Mouse (Mus musculus) hindbrain, embryonic 11.5 days (tissue): Measurements from ENCODE around the gene Cdk1. TPM values are rescaled to one million over a fixed set of nuclear protein-coding genes. Genes with fewer than 3 reads are reported as not detected.

ENCODE experiments used
- ATAC-seq: fragments of 200-750 bp; cut with Nextera tagmentation; 2 replicates; pipeline ENCODE4 v1.8.0; 2017; ENCODE audit warnings: mild to moderate bottlenecking, moderate TSS enrichment, moderate library complexity; ENCODE audit not compliant: low FRiP score
- DNase-seq: peaks from one replicate; pipeline ENCODE4 v3.0.0-alpha.2; 2015; ENCODE audit warnings: low spot score
- H3K27ac ChIP-seq: fragments of 300-500 bp; sonication (generic); 2 replicates; pipeline ENCODE4 v1.5.1; 2014; ENCODE audit warnings: mild to moderate bottlenecking, low read depth, low read length
- H3K27me3 ChIP-seq: fragments of 300-500 bp; sonication (generic); 2 replicates; pipeline ENCODE4 v1.6.1; 2014; ENCODE audit warnings: mild to moderate bottlenecking, low read length, moderate library complexity, mixed read lengths; ENCODE audit not compliant: control insufficient read depth, insufficient read depth
- H3K36me3 ChIP-seq: fragments of 300-500 bp; sonication (generic); 2 replicates; pipeline ENCODE4 v1.6.1; 2014; ENCODE audit warnings: mild to moderate bottlenecking, low read length, moderate library complexity, mixed read lengths; ENCODE audit not compliant: control insufficient read depth, insufficient read depth
- H3K4me1 ChIP-seq: fragments of 300-500 bp; sonication (generic); replicated peaks from 2 replicates; pipeline ENCODE4 v1.6.1; 2014; ENCODE audit warnings: low read length, mixed read lengths; ENCODE audit not compliant: control insufficient read depth, insufficient read depth
- H3K4me2 ChIP-seq: fragments of 300-500 bp; sonication (generic); replicated peaks from 2 replicates; pipeline ENCODE4 v1.6.1; 2014; ENCODE audit warnings: mild to moderate bottlenecking, low read depth, low read length
- H3K4me3 ChIP-seq: fragments of 300-500 bp; sonication (generic); 2 replicates; pipeline ENCODE4 v1.5.1; 2014; ENCODE audit warnings: low read depth, low read length
- H3K9ac ChIP-seq: fragments of 300-500 bp; sonication (generic); 2 replicates; pipeline ENCODE4 v1.6.1; 2014; ENCODE audit warnings: low read depth, low read length
- H3K9me3 ChIP-seq: fragments of 300-500 bp; sonication (generic); 2 replicates; pipeline ENCODE4 v1.6.1; 2016; ENCODE audit warnings: low read length; ENCODE audit not compliant: control insufficient read depth
- WGBS: fragments of 180-500 bp; shearing (Covaris S2); extraction: QIAGEN DNeasy Blood & Tissue Kit; methylation state at CpG from one replicate; pipeline ENCODE4 v1.1.7; 2014; 5-methylcytosine and 5-hydroxymethylcytosine counted together
- polyA plus RNA-seq: library from polyadenylated mRNA; unstranded; fragments of >200 nt; fragmentation: Nextera tagmentation; extraction: Ambion mirVana; gene quantifications from 2 replicates; pipeline ENCODE4 v1.2.1, GENCODE M21; 2014

Cdk1 gene
- polyA plus RNA-seq, result 348 and 387 TPM in 2 replicates

DNA sequence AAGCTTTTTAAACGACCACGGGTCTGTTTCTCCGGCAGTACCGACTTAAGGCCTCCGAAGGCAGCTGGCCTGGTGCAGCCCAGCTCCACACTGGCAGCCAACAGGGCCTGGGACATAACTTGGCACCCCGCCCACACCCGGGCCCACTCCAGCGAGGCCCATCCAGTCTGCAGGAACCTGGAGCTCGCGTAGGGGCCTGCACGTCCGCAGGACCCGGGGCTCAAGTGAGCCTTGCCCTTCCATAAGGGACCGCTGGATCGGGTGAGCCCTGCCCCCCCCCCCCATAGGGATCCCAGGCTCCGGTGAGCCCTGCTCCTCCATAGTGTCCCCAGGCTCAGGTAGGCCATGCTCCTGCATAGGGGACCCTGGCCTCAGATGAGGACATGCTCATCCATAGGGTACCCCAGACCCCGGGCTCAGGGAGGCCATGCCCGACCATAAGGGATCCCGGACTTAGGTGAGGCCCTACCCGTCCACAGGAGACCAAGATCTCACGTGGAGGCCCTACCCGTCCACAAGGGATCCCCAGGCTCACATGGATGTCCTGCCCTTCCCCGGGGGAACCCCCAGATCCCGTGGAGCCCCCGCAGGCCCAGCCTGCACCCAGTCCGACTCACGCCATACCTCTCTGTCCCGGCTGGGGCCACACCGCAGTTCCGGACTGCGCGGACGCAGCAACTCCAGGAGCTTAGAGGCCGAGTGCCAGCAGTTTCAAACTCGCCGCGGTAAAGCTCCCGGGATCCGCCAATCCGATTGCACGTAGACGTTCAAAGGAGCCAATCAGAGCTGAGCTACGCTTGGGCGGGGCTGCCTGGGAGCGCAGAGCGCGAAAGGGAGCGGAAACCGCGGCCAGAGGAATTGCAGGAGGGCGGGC, at the start of gene Cdk1:
Cdk1 (minus strand) TSS at position 727 of the 874 bp plus-strand sequence.
- Histone ChIP-seq H3K36me3 (0 out of 2 replicates have a peak, but pooled peaks cover 3% of the 10 kb centered on the region), H3K9me3 (no peaks in the 10 kb centered on the region), H3K4me3 (peak within 1 kb of the TSS; percentile 89), H3K4me2 (peak within 1 kb of the TSS; percentile 60), H3K27ac (peak within 1 kb of the TSS; percentile 54; the same call in 1 of the 2 replicates), H3K4me1 (peaks cover 6% of the 10 kb centered on the region), H3K27me3 (no peaks in the 10 kb centered on the region), H3K9ac (peak within 1 kb of the TSS; percentile 76)
- WGBS, result under 1% methylated on average over 49 of the region's 51 CpGs
- ATAC-seq, result peak; percentile 97
- DNase-seq, result peak; percentile 97

DNA sequence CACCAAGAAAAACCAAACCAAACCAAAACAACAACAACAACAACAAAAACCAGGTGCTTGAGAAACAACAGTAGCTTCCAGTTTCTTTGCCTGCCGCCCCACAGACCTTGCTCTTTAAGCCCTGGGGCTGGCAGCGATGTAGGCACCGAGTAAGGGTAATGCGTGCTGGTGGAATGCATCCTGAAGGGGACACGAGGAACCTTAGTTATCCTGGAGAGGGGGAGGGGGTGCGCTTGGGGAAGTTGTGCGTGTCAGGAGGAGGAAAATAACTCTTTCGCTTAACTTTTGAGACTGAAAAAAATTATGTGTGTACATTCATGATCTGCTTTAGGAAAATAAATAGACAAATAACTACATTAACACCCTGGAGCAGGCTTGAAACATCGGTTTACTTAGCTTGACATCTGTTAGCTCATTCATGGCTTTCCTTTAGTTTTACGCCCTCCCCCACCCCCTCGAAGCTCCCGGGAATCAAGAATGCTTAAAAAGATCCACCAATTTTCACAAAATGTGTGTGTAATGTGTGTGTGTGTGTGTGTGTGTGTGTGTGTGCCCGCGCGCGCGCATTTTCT, 47.2 kb upstream of the Cdk1 start:
- no peaks in the 10 kb centered on the region for H3K9me3 ChIP-seq
- ATAC-seq (no peak), DNase-seq (peak; percentile 45)
- H3K27me3 ChIP-seq, result peaks cover 37% of the 10 kb centered on the region
- H3K9ac ChIP-seq, result no peak overlapping the region
- H3K27ac ChIP-seq, result no peak overlapping the region
- 3% methylated on average over 17 of the region's 17 CpGs for WGBS
- no peaks in the 10 kb centered on the region for H3K36me3 ChIP-seq
- H3K4me2 ChIP-seq, result peak overlapping the region; percentile 100
- H3K4me1 ChIP-seq, result peaks cover 2% of the 10 kb centered on the region; the same call in 1 of the 2 replicates
- H3K4me3 ChIP-seq, result peak overlapping the region; percentile 59; the same call in 1 of the 2 replicates

DNA sequence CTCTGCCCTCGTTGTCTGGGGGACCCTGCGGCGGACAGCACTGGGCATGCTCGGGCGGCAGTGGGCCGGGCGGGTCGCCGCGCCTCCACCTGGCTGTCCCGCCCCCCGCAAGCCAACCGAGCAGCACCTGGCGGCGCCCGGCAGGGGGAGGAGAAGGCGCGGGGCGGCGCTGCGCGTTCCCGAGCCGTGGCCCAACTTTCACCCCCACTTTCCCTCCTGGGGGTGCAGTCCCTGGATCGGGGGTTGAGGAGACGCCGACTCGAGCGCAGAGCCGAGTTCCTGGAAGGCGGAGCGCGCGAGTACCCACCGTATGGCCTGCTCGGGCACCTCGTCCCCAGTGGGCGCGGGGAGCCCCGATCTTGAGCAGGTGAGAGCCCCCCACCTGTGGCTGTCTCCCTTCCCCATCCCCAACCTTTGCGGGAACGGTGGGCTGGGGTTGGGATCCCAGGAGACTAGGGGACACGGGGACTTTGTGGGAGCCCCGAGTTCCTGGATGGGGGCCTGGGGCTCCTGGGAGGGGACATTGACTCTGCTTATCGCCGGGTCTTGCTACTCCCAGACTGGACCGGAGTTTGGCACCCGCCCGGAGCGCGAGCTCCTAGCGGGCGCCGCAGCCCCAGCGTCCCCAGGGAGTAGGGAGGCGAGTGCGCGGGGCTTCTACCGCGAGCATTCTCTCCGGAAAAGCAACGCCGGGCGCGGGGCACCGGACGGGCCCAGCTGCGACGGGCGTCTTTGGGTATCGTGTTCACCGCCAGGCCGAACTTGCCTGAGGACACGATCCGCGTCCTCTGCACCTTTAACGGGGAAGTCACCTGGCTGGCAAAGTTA, 46.2 kb upstream of the Cdk1 start, which contains the start of gene Ank3:
Ank3 (plus strand) TSS at position 11 of the 828 bp plus-strand sequence.
- WGBS, result under 1% methylated on average over 55 of the region's 77 CpGs
- Histone ChIP-seq H3K4me1 (peaks cover 2% of the 10 kb centered on the region; the same call in 1 of the 2 replicates), H3K36me3 (no peaks in the 10 kb centered on the region), H3K27me3 (peaks cover 37% of the 10 kb centered on the region), H3K27ac (no peak within 1 kb of the TSS), H3K4me3 (peak within 1 kb of the TSS; percentile 59), H3K9ac (peak within 1 kb of the TSS; percentile 24), H3K9me3 (no peaks in the 10 kb centered on the region), H3K4me2 (peak within 1 kb of the TSS; percentile 100)
- ATAC-seq, result peak; percentile 57
- peak; percentile 63 for DNase-seq

DNA sequence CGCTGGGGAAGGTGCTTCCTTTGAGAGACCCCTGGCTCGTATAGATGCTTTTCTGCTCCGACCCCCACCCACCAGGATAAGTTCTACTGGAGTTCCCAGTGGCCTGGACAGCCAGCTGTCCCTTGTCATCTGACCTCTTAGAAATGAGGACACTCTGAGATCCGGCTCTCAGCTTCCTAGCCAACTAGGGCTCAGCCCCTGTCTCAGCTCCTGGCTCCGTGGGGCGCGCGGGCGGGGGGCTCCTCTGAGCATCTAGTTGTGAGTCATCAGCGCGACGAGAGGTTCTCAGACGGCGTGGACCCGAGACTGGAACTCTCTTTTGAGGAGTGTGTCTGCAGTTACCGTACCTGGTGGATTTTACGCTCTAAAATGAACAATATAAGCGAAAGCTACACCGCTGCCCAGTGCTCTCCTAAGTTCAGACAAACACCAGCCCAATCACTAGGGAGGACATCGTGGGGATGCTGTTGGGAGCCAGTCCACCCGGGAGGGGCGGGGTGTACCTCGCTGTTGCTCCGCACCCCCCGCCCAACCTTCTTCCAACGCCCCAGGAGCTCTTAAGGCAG, 45.5 kb upstream of the Cdk1 start:
- peak overlapping the region; percentile 24; the same call in 1 of the 2 replicates for H3K9ac ChIP-seq
- peaks cover 2% of the 10 kb centered on the region; the same call in 1 of the 2 replicates for H3K4me1 ChIP-seq
- H3K4me2 ChIP-seq, result peak overlapping the region; percentile 100
- H3K9me3 ChIP-seq, result no peaks in the 10 kb centered on the region
- 0 out of 2 replicates have a peak, but pooled peaks have one; percentile 17 for ATAC-seq
- DNase-seq, result peak; percentile 51
- H3K27me3 ChIP-seq, result peaks cover 37% of the 10 kb centered on the region
- peak overlapping the region; percentile 59 for H3K4me3 ChIP-seq
- H3K27ac ChIP-seq, result no peak overlapping the region
- WGBS, result 2% methylated on average over 26 of the region's 26 CpGs
- H3K36me3 ChIP-seq, result no peaks in the 10 kb centered on the region

DNA sequence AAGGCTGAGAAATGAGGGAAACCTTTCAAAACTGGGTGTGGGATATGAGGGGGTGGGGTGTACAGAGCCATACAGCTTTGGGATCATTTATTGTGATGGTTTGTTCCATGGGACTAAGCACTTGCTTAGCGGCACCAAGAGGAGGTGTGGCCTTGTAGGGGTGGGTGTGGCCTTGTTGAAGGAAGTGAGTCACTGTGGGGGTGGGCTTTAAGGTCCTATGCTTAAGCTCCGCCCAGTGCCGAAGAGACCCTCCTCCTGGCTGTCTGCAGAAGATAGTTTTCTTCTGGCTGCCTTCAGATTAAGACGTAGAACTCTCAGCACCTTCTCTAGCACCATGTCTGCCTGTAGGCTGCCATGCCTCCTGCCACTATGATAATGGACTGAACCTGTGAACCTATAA, 36.8 kb upstream of the Cdk1 start:
- H3K4me1 ChIP-seq, result no peaks in the 10 kb centered on the region
- no peak for ATAC-seq
- H3K4me3 ChIP-seq, result no peak overlapping the region
- 93% methylated on average over 4 of the region's 4 CpGs for WGBS
- no peaks in the 10 kb centered on the region for H3K36me3 ChIP-seq
- H3K9ac ChIP-seq, result no peak overlapping the region
- no peak for DNase-seq
- H3K9me3 ChIP-seq, result no peaks in the 10 kb centered on the region
- H3K27me3 ChIP-seq, result no peaks in the 10 kb centered on the region
- H3K4me2 ChIP-seq, result no peak overlapping the region
- no peak overlapping the region for H3K27ac ChIP-seq

DNA sequence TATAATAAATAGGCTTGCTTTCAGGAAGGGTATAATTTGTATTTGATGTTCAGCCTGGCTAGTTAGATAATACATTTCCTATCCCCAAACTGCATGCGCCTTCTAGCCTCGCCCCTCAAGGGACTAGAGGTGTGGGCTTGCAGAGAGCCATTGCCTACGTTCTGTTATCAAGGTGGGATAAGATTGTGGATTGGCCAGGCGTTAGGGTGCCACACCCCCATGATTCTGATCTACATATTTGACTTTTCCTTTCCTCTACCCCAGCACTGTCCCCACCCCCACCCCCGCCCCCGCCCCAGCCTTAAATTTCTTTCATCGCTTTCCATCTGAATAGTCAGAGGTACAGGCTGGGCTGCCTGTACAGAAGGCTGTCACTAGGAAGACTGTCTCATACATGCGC, 34.0 kb upstream of the Cdk1 start:
- H3K4me3 ChIP-seq, result no peak overlapping the region
- no peak for DNase-seq
- no peak for ATAC-seq
- no peaks in the 10 kb centered on the region for H3K9me3 ChIP-seq
- no peaks in the 10 kb centered on the region for H3K4me1 ChIP-seq
- H3K27me3 ChIP-seq, result no peaks in the 10 kb centered on the region
- 71% methylated on average over 8 of the region's 8 CpGs for WGBS
- H3K36me3 ChIP-seq, result no peaks in the 10 kb centered on the region
- H3K27ac ChIP-seq, result no peak overlapping the region
- H3K9ac ChIP-seq, result no peak overlapping the region
- no peak overlapping the region for H3K4me2 ChIP-seq

DNA sequence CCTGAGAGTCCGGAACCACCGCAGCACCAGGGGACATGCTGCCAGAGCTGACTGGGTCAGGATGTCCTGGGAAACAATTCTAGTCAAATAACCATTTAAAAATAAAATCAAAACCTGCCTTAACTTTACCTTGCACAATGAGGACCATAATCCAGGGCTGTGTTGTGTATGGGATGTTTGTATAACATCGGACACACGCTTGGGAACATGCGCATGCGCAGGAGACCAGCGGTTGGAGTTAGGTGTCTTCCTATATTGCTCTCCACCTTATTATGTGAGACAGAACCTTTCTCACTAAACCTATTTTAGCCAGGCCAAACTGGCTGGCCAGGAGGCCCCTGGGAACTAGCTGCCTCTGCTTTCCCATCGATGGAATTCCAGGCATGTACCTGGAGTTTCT, 32.4 kb upstream of the Cdk1 start:
- no peak overlapping the region for H3K9ac ChIP-seq

DNA sequence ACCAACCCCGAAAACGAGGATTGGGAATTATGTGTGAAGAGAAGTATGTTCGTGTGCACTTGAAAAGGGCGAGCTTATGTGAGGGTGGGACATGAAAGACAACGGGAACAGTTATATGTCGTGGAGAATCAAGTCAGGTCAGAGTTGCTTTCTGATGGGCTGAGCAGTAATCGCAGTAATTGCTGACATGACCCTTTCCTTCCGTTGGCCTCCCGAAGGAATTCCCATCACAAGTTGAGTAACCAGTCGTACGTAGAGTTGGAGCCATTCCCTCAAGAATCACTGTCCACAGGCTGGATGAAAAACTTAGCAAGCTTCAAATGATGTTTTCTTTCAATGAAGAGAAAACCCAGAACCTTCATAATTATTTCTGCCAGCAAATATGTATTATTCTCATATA, 31.9 kb upstream of the Cdk1 start:
- Histone ChIP-seq H3K9me3 (no peaks in the 10 kb centered on the region), H3K9ac (no peak overlapping the region), H3K36me3 (no peaks in the 10 kb centered on the region), H3K4me3 (no peak overlapping the region), H3K27me3 (no peaks in the 10 kb centered on the region), H3K27ac (no peak overlapping the region), H3K4me2 (no peak overlapping the region), H3K4me1 (no peaks in the 10 kb centered on the region)
- WGBS, result 78% methylated on average over 11 of the region's 11 CpGs
- DNase-seq, result no peak
- ATAC-seq, result no peak

More for the DNA sequence above, 32.4 kb upstream of the Cdk1 start:
- DNase-seq (no peak), ATAC-seq (no peak)
- 91% methylated on average over 8 of the region's 8 CpGs for WGBS
- Histone ChIP-seq H3K36me3 (no peaks in the 10 kb centered on the region), H3K4me2 (no peak overlapping the region), H3K27me3 (no peaks in the 10 kb centered on the region), H3K4me1 (no peaks in the 10 kb centered on the region), H3K27ac (no peak overlapping the region), H3K4me3 (no peak overlapping the region), H3K9me3 (no peaks in the 10 kb centered on the region)
